ENCODE assay signal across 24 mouse cellular contexts in the genomic region with DNA sequence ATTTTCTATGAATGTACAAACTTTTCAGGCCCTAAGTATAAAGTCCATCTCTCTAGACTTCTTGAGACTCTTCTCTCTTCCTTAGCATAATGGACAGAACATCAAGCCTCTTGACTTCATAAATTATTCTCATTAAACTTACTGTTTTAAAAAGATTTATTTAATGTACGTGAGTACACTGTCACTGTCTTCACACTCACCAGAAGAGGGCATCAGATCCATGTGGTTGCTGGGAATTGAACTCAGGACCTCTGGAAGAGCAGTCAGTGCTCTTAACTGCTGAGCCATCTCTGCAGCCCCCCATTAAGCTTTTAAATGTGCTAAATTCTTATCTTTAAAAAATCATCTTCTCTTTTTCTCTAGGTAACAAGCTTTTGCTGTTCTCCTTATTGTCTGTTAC. TPM values are rescaled to one million over a fixed set of nuclear protein-coding genes. Genes with fewer than 3 reads are reported as not detected.
DNase-seq lines count a peak whose midpoint lies in the region; TF ChIP-seq lines count a peak whose summit lies in the region.
"Had no signal": no experiment of that assay in that cellular context is flagged by ENCODE, and none has a peak within 500 bp of the region (broad histone marks: within the 10 kb centered on the region; RNA-seq: fewer than 3 reads in every experiment).

No protein-coding gene starts in this region.

- peak; percentile 57 for TF ChIP-seq CTCF in heart, adult 2 months (IDR thresholded peaks at IDR 0.05)
- peak; percentile 57 for TF ChIP-seq CTCF in layer of hippocampus, adult 2 months (conservative IDR thresholded peaks at IDR 0.05)
- peak in 1 of 3 experiments; percentile 14; a peak in 1 of 6 replicates for TF ChIP-seq CTCF in MEL (IDR thresholded peaks at IDR 0.05 in 2 of 3, conservative IDR thresholded peaks at IDR 0.05 in 1 of 3; ENCODE audit: control insufficient read depth in 1 of 3, insufficient read depth in 1 of 3, low read depth in 2 of 3, low read length in 3 of 3, poor library complexity in 1 of 3, severe bottlenecking in 1 of 3)

- no peak for TF ChIP-seq POLR2A in heart, adult 2 months (IDR thresholded peaks at IDR 0.05; ENCODE audit: insufficient read depth, low read depth, low read length)
- no peak for TF ChIP-seq POLR2A in MEL (IDR thresholded peaks at IDR 0.05; ENCODE audit: control insufficient read depth in 1 of 2, insufficient read depth in 1 of 2, low read depth in 1 of 2, low read length in 2 of 2, poor library complexity in 1 of 2)

- intact Hi-C loops in heart, adult 2 months (cut with DNase I): loop anchor here (2.0 kb wide), 1 partner anchor 68 kb away; no protein-coding TSS in a partner anchor

- no peaks in the 10 kb centered on the region; the same call in 1 of the 2 replicates for H3K79me2 ChIP-seq in heart, adult 2 months (replicated peaks; ENCODE audit: control insufficient read depth, insufficient read depth, low read length)
- no peaks in the 10 kb centered on the region for H3K79me2 ChIP-seq in MEL (ENCODE audit: control insufficient read depth, insufficient read depth, low read length, poor library complexity)

- no peaks in the 10 kb centered on the region for H3K27me3 ChIP-seq in heart, adult 2 months (ENCODE audit: control insufficient read depth, insufficient read depth, low read length)
- no peaks in the 10 kb centered on the region for H3K27me3 ChIP-seq in MEL (ENCODE audit: control insufficient read depth in 1 of 2, insufficient read depth in 2 of 2, low read length in 2 of 2)
- H3K27me3 ChIP-seq: embryonic facial prominence, embryonic 15.5 days; forebrain, embryonic 15.5 days; hindbrain, embryonic 13.5 days had no signal

- TF ChIP-seq RAD21 in MEL (IDR thresholded peaks at IDR 0.05; ENCODE audit: low read depth, low read length): peak; percentile 11; the same call in 1 of the 2 replicates

- no peak for DNase-seq in heart, adult 2 months
- no peak for DNase-seq in heart, adult 18-20 months
- DNase-seq in layer of hippocampus, adult 2 months (ENCODE audit: low spot score in 2 of 2): no peak
- DNase-seq in layer of hippocampus, adult 8-10 months (ENCODE audit: low spot score in 2 of 2): no peak
- peak; percentile 19 for DNase-seq in 3T3-L1 (ENCODE audit: low read depth, low spot score)
- no peak for DNase-seq in MEL (ENCODE audit: low read depth, low spot score)
- DNase-seq in cerebellum, postnatal 14 days: no peak
- no peak for DNase-seq in thymus, postnatal 14 days
- DNase-seq: adrenal gland, adult 2 months; adrenal gland, postnatal 25 days; cerebellum, adult 18-20 months; cerebellum, adult 9-11 months; gastrocnemius, postnatal 10 days; heart, postnatal 14 days had no signal

- no peak overlapping the region for H3K4me3 ChIP-seq in heart, adult 2 months
- no peak overlapping the region for H3K4me3 ChIP-seq in layer of hippocampus, adult 2 months
- H3K4me3 ChIP-seq in MEL (ENCODE audit: control insufficient read depth in 1 of 2, insufficient read depth in 1 of 2, low read depth in 2 of 2, low read length in 2 of 2): no peak overlapping the region
- H3K4me3 ChIP-seq: embryonic facial prominence, embryonic 15.5 days; erythroblast, embryonic 14.5 days; forebrain, embryonic 10.5 days; forebrain, embryonic 15.5 days; heart, embryonic 10.5 days; hindbrain, embryonic 13.5 days had no signal

- no peak overlapping the region for H3K9ac ChIP-seq in heart, adult 2 months (ENCODE audit: low read depth, low read length)
- no peak overlapping the region for H3K9ac ChIP-seq in MEL (ENCODE audit: control insufficient read depth, low read depth, low read length, poor library complexity, severe bottlenecking)
- H3K9ac ChIP-seq: embryonic facial prominence, embryonic 15.5 days; forebrain, embryonic 15.5 days; hindbrain, embryonic 13.5 days had no signal

- H3K36me3 ChIP-seq in heart, adult 2 months (ENCODE audit: control insufficient read depth, insufficient read depth, low read length): no peaks in the 10 kb centered on the region
- no peaks in the 10 kb centered on the region; a peak in 1 of 4 replicates for H3K36me3 ChIP-seq in MEL (ENCODE audit: control insufficient read depth in 1 of 2, insufficient read depth in 2 of 2, low read length in 2 of 2)
- H3K36me3 ChIP-seq: embryonic facial prominence, embryonic 15.5 days; forebrain, embryonic 15.5 days; heart, embryonic 10.5 days had no signal

- WGBS in heart, adult 2 months: 72% methylated on average over 1 of the region's 1 CpGs

- no peaks in the 10 kb centered on the region for H3K9me3 ChIP-seq in MEL (replicated peaks; ENCODE audit: insufficient read depth, low read length)
- H3K9me3 ChIP-seq: embryonic facial prominence, embryonic 15.5 days; forebrain, embryonic 10.5 days; forebrain, embryonic 15.5 days; heart, embryonic 10.5 days; hindbrain, embryonic 13.5 days had no signal

- H3K27ac ChIP-seq in heart, adult 2 months: no peak overlapping the region
- H3K27ac ChIP-seq in layer of hippocampus, adult 2 months: no peak overlapping the region
- no peak overlapping the region for H3K27ac ChIP-seq in MEL (ENCODE audit: control insufficient read depth, low read depth, low read length)
- H3K27ac ChIP-seq: embryonic facial prominence, embryonic 15.5 days; forebrain, embryonic 10.5 days; forebrain, embryonic 15.5 days; heart, embryonic 10.5 days; hindbrain, embryonic 13.5 days; hindbrain, postnatal 0 days had no signal

- no peak for TF ChIP-seq EP300 in heart, adult 2 months (IDR thresholded peaks at IDR 0.05; ENCODE audit: insufficient read depth, low read depth, low read length)
- no peak for TF ChIP-seq EP300 in MEL (IDR thresholded peaks at IDR 0.05; ENCODE audit: low read depth in 1 of 2, low read length in 2 of 2)

- H3K4me1 ChIP-seq in heart, adult 2 months (ENCODE audit: control insufficient read depth, insufficient read depth, low read length): peaks cover 2% of the 10 kb centered on the region
- H3K4me1 ChIP-seq in MEL (ENCODE audit: control insufficient read depth in 1 of 2, insufficient read depth in 2 of 2, low read length in 2 of 2): no peaks in the 10 kb centered on the region
- H3K4me1 ChIP-seq: embryonic facial prominence, embryonic 15.5 days; forebrain, embryonic 15.5 days; hindbrain, embryonic 13.5 days had no signal

TF ChIP-seq in MEL, 35 proteins besides CTCF, POLR2A, EP300 and RAD21:
- TF ChIP-seq SMC3 (IDR thresholded peaks at IDR 0.05; ENCODE audit: low read depth, low read length) (peak; percentile 29), POLR2AphosphoS2 (IDR thresholded peaks at IDR 0.05; ENCODE audit: low read length) (no peak)

RNA-seq across cellular contexts. Expression of a gene that starts 53.2 kb away (rescaled TPM):
- total RNA-seq in heart, adult 2 months (2021): under 1 TPM; 0.59 to 0.91 TPM
- 0.32 and 0.57 TPM in 2 replicates for polyA plus RNA-seq in heart, adult 2 months (2012; rRNA removed)
- total RNA-seq in heart, adult 18-20 months (2021): 1 to 10 TPM in 1 of 2 experiments, under 1 TPM in 1; 0.62 to 1.0 TPM
- not detected for total RNA-seq in layer of hippocampus, adult 2 months (2021)
- total RNA-seq in layer of hippocampus, adult 8-10 months (2022): under 1 TPM in 2 of 4 experiments, not detected in 2; 0.09 to 0.47 TPM
- 0.12 and 0.46 TPM in 2 replicates for total RNA-seq in MEL (2012; rRNA removed)
- 1 to 10 TPM in 1 of 2 experiments, not detected in 1; 2.0 TPM for polyA plus RNA-seq in MEL (2012; ENCODE audit: insufficient read depth in 1 of 2, insufficient read length in 2 of 2, low read depth in 1 of 2, low replicate concordance in 2 of 2, missing spikeins in 1 of 2)

RNA-seq across cellular contexts. Expression of a gene that starts 53.7 kb away (rescaled TPM):
- not detected for total RNA-seq in heart, adult 2 months (2021)
- polyA plus RNA-seq in heart, adult 2 months (2012; rRNA removed): not detected in 2 replicates
- not detected for total RNA-seq in heart, adult 18-20 months (2021)
- total RNA-seq in layer of hippocampus, adult 2 months (2021): not detected
- not detected for total RNA-seq in layer of hippocampus, adult 8-10 months (2022)
- 0.50 and 1.5 TPM in 2 replicates for total RNA-seq in MEL (2012; rRNA removed)
- polyA plus RNA-seq in MEL (2012; ENCODE audit: insufficient read depth in 1 of 2, insufficient read length in 2 of 2, low read depth in 1 of 2, low replicate concordance in 2 of 2, missing spikeins in 1 of 2): 1 to 10 TPM in 1 of 2 experiments, not detected in 1; 2.4 TPM
- total RNA-seq: adrenal gland, adult 2 months; adrenal gland, postnatal 25 days; gastrocnemius, postnatal 10 days; heart, postnatal 14 days; hematopoietic stem cell, adult 5-6 weeks had no signal
- polyA plus RNA-seq: adrenal gland, adult 2 months; erythroblast, embryonic 14.5 days; forebrain, embryonic 10.5 days; forebrain, embryonic 15.5 days; heart, embryonic 10.5 days; heart, embryonic 14.5 days; intestine, embryonic 14.5 days had no signal
